Mouse (Mus musculus): ENCODE data around the gene Elp5.

Elp5 gene

DNA sequence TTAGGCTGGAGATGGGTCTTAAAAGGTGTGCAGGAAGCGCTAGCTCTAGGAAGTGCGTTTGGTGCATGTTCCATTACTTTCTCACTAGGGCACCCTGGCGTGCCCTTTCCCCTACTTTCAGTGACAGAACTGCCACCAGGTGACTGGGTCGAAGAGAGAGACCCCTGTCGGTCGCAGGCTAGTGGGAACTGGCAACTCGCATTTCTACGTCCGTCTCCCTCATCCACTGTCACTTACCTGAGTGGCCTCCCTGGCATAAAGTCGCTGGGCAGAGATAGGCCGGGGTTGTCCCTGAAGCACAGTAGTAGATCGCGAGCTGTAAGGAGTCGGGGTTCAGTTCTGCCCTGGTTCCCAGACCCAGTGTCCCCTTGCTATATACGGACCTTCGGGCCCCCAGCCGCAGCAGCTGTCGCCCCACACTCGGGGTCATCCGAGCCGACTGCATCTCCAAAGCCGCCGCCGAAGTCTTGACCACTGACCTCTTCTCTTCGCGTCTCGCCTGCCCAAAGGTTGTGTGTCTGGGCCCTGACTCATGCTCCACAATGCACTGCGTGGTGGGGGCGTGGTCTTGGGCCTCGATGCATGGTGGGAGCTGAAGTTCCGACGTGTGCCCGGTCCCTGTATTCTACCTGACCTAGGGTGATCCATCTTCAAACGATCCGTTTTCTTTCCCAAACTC is 32.7 kb upstream of the Elp5 start, which contains the start of gene Acadvl:
Acadvl (minus strand) TSS at position 532 of the 679 bp plus-strand sequence.
- DNase-seq (ENCODE audit: low read depth, low spot score) = peak; percentile 80

DNA sequence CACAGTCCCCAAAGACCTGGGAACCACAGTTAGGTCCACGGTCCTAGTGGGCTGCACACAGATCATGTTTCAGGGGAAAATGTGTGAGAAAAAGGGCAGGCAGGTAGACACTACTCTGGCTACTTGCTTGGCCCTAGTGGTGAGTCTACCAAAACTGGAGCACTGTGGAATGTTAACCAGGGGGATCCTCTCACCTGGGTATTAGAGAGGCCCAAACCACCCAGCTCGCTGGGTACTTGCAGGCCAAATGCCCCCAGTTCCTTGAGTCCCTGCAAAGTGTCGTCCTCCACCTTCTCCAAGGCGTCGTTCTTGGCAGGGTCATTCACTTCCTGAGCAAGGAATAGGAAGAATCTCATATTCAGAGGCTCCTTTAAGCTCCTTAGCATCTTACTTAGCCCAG is 31.7 kb upstream of the Elp5 start:
- no peak for DNase-seq (ENCODE audit: low read depth, low spot score)

DNA sequence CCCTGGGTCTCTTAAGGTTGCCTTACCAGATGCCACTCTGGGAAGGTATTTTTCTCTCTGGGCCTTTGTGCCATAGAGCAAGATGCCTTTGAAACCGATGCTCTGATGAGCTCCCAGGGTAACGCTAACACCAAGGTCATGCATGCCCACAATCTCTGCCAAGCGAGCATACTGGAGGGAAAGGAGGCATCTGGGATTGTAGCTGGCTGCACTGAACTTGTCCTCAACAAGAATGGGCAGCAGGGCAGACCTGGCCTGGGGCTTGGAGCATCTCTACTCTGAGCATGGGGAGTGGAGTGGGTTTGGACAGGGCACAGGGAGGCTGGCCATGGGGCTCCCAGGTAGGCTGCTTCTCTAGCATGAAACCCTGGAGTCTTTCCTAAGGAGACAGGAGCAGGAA is 31.1 kb upstream of the Elp5 start:
- no peak for DNase-seq (ENCODE audit: low read depth, low spot score)

DNA sequence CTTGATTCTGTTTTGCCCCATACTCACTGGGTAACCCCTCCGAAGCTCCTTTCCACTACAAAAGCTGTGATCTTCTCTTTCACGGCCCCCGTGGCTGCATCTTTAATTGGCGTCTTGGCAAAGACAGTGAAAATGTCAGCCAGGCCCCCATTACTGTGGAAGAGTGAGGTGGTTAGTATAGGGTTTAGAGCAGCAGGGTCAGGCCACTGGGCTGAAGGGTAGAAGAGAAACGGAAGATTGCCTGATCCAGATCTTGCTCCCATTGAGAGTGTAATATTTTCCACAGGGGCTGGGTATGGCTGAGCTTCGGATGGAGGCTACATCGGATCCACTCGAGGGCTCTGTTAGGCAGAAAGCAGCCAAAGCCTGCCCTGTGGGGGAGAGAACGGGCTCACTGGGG is 30.6 kb upstream of the Elp5 start:
- no peak for DNase-seq (ENCODE audit: low read depth, low spot score)

DNA sequence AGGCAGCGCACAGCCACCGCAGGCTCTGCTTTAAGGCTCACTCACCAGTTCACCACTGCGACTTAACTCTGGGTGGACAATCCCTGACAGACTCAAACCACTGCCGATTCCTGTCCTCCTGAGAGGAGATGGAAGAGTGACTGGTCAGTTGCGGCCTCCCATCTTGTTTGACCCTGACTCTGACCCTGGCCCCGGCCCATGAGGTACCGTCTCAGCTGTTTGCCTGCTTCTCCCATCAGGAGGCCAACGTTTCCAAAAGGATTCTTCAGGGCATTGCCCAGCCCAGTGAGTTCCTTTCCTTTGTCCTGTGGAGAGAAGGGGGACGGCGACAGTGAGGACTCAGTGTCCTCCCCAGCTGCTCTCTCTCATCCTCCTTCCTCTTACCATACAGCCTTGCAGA is 28.6 kb upstream of the Elp5 start:
- no peak for DNase-seq (ENCODE audit: low read depth, low spot score)

DNA sequence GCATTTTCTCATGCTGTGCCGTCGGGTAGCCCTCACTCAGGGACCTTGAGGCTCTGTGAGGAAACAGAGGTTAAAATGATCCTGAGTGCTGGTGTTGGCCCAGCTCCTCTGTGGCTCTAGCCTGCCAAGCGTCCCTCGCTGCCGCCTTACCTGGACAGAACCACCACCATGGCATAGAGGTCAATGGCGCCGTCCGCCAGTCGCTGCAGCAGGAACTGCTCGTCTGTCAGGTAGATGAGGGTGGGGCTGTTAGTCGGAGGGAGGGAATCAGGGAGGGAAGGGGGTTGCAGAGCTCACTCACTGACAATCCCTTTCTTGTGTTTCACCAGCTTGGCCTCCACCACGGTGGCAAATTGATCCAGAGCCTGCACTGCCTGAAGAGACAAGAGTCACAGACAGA is 28.2 kb upstream of the Elp5 start:
- DNase-seq (ENCODE audit: low read depth, low spot score) = no peak

DNA sequence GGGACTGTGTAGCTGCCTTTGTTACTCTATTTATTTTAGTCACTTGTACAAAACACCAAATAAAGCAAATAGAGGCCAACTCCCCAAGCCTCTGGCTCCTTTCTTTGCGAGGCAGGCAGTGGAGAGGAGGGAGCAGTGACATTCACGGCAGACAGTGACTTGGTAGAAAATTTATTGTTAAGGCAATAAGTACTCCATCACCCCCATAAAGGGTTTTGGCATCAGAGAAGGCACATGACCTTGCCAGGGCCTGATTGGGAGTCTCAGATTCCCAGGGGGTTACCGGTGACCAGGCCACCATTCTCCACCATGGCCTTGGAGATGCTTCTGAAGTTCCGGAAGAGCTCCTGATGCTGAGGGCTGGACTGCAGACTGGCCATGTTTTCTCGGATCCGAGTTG is 27.7 kb upstream of the Elp5 start:
- no peak for DNase-seq (ENCODE audit: low read depth, low spot score)

DNA sequence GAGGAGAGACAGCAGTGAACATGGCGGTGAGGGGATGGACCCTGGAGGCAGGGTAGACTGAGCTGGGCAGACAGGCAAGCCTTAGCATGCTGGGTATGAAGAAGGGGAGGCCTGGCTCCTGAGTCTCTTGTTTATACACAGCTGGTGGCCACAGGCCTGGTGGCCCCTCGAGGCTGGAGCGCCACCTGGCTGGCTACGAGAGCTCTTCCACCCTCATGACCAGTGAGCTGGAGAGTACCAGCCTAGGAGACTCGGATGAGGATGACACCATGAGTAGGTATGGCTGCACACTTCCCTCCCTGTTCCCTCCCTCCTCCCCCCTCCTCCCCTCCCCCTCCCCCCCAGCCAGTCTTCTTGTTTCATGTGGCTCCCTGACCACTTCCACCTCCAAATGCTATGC is 23.2 kb upstream of the Elp5 start:
- no peak for DNase-seq (ENCODE audit: low read depth, low spot score)

DNA sequence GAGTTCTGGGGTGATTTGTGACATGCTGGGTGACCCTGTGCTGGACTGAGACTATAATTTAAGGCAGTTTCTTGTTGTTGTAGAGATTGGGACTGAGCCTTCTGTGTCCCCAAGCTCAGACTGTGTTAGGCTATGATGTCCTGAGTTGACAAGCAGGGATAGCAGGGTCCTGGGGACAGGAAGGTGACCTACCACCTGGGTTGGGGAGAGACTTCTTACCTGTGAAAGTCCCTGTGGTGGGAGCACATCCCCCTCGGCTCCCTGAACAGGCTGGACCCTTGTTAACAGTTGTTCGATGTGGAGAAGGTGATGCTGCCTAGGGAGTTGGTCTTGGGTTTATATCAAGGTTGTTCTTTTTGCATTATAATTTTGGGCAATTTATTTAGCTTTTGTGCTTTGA is 20.2 kb upstream of the Elp5 start:
- DNase-seq (ENCODE audit: low read depth, low spot score) = no peak

DNA sequence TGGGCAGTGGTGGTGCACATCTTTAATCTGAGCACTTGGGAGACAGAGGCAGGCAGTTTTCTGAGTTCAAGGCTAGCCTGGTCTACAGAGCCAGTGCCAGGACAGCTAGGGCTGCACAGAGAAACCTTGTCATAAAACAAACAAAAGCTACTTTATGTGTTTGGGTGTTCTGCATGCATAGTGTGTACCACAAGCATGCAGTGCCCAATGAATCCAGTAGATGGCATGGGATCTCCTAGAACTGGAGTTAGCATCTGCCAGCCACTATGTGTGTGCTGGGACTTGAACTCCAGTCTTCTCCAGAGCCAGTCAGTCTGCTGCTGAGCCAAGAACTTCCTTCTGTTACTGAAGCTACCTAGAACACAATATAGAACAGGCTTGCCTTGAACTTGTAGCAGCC is 19.5 kb upstream of the Elp5 start:
- DNase-seq (ENCODE audit: low read depth, low spot score) = no peak

DNA sequence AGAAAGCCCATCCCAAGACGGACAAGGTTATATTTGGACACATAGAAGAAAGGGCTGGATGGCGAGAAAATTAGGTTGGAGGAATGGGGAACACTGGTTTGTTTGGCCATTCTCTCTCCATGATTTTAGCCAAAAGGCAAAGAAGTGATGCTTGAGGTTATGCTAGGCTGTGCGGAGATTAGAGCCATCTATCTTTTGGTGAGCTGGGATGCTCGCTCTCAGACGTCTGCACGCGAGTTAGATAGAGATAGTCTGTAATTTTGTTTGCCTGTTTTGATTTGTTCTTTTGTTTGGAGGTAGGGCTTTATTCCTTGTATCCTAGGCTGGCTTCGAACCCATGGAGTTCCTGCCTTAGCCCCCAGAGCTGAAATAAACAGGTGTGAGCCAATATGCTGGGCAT is 18.8 kb upstream of the Elp5 start:
- DNase-seq (ENCODE audit: low read depth, low spot score) = no peak

DNA sequence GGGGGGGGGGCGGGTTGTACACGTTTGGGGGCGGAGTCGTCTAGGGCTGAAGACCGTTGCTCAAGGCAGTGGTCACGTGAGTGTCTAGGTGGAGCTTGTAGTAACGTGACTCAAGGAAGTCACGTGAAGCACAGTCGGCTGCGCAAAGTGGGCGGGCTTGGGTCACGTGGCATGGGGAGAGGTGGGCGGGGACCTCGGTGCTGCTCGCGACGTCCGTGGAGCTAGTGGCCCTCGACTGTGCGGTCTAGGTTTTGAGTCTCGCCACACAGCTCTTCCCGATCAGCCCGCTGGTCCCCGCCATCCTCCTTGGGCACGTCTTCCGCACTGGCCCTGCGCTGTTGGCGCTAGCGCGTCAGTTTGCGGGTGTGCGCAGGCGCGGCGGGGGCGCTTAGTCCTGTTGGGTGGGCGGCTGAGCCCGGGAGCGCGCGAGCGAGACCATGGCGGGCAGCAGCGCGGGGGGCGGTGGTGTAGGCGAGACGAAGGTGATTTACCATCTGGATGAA is 18.1 kb upstream of the Elp5 start, which contains the start of gene Dvl2:
Dvl2 (plus strand) TSS at position 200 of the 503 bp plus-strand sequence.
- peak; percentile 81 for DNase-seq (ENCODE audit: low read depth, low spot score)

DNA sequence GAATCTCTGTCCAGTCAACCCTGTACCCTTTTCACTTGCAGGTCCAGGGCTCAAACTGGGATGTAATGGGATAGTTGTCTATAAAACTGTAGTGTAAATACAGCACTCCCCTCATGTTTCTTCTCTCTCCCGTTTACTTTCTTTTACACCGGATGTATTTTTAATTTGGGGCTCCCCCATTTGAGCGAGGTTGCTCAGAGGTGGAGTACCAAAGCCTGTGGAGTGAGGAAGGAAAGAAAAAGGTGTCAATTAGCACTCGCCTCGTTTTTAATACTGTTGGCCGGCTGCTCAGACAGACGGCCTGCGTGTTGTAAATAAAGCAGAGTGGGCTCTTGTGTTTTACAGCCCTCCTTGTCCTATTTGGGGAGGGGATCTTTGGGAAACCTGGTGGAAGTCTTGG is 17.3 kb upstream of the Elp5 start:
- no peak for DNase-seq (ENCODE audit: low read depth, low spot score)

DNA sequence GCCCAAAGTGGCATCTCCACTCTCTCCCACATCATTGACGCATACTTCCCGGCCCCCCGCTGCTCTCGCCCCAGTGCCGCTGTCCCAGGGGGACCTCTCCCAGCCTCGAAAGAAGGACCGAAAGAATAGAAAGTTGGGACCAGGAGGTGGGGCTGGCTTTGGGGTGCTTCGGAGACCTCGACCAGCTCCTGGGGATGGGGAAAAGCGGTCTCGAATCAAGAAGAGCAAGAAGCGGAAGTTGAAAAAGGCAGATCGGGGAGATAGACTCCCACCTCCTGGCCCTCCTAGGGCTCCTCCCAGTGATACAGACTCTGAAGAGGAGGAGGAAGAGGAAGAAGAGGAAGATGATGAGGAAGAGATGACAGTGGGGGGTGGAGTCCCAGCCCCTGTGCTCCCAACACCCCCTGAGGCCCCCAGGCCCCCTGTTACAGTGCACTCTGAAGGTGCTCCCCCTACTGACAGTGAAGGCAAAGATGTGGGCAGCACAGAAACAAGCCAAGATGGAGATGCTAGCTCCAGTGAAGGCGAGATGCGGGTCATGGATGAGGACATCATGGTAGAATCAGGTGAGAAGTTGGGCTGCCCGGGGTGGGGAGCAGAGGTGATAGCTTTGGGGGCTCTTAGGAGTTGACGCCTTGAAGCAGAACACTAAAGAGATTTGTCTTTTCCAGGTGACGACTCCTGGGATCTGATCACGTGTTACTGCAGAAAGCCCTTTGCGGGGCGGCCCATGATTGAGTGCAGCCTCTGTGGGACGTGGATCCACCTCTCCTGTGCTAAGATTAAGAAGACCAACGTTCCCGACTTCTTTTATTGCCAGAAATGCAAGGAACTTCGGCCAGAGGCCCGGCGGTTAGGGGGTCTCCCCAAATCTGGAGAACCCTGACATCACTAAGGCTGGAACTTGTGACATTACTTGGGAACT is 16.5 kb upstream of the Elp5 start:
- DNase-seq (ENCODE audit: low read depth, low spot score) = no peak

DNA sequence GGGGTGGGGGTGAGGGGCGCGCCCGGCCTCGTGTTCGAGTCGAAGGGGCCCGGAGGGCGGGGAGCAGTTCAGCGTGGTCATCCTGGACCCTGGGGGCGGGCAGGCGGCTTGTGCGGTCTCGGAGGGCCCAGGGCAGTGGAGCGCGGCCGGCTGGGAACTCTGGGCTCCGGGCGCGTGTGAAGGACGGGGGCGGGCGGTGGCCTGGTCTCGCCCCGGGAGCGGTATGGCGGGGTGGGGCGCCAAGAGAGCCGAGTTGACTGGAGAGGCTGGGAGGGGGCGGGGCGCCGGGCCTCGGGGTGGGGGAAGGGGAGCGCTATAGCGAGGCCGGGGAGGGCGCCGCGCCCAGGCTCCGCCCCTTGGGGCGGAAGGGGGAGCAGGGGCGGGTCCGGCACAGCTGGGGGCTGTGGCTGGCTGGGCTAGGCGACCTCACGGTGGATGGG is 14.8 kb upstream of the Elp5 start:
- peak; percentile 63 for DNase-seq (ENCODE audit: low read depth, low spot score)

DNA sequence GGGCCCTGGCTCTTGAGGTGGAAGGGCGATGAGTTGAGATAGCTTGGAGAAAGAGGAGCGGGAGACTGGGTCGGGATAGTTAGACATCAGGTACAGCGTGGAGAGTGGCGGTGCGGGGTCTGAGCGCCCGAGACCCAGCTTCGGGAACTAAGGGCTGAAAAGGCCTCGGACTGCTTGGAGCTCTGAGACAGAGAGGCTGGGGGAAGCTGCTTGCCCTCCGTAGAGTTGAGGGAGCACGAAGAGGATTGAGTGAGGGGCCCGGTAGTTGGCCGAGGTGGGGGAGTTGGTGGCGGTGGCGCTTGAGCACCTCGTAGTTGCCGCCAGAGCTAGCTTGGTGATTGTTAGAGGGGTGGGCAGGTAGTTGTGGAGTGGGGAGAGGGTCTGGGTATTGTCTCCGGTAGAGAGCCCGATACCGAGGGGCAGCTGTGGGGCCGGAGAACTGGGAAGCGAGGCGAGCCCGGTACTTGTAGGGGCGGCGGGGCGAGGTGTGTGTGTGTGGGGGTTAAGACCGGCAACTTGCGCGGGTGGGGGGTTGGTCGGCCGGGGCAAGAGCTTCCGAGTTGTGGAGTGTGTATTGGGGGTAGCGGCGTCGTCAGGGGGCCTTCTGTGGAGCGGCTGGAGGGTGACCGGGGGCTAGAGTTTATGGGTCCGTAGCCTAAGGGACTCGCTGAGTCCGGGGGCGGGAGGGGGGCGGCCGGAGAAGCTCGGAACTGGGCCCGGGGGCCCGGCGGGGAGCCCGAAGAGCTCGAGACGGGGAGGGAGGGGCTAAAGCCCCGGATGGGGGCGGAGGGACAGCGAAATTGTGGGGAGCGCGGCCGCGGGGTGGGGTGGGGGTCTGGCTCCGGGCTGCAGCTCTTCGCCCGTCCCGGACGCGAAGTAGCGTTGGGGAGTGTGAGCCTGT is 14.1 kb upstream of the Elp5 start:
- DNase-seq (ENCODE audit: low read depth, low spot score) = no peak

DNA sequence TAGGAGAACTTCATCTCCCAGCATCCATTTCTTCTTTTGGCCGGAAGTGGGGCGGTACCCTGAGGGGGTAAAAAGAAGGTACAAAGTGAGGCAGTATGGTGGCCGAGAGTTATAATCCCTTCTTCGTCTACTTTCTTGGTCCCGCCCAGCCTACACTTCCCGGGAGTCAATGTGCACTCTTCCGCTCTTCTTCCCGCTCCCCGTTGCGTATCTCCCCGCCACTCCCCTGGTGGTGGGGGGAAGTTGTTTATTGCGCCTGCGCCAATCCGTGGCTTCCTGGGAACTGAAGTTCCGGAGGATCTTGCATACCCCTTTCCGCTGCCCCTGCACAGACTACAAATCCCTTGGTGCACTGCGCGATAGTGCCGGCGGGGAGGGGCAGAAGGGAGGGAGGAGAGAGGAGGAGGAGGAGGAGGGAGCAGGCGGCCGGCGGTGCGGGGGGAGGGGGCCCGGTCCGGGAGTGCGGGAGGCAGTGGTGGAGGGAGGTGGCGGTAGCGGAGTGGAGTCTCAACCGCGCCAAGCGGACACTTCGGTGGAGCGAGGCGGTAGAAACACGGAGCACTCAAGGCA is 13.2 kb upstream of the Elp5 start, which contains the start of gene Phf23:
Phf23 (plus strand) TSS at position 387 of the 570 bp plus-strand sequence.
- DNase-seq (ENCODE audit: low read depth, low spot score) = peak; percentile 94

DNA sequence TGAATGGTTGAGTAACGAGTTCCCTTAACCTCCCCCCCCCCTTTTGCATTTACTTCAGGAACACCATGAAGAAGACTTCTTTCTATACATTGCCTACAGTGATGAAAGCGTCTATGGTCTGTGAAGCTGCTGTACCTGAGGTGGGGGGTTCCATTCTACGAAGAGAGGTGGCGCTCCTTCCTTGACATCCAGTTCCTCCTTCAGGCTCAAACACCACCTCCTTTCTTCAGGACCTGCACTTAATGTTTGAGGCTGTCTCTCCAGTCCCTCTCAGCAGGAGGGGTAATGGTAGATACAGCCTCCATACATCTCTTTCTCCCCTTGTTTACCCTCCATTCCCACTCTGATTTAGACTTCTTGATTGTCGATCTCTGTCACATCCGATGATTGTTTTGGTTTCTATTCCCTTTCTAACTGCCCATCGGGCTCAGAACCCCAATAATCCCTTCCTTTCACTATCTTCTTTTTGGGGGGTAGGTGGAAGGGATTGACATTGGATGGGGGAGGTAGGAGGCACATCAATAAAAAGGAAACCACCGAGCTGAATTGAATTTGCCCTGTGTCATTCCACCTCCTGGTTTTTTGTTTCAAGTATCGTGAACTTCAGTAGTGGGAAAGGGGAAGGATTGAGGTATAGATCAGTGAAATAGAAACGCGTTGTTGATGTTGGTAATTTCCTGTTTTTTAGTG is 12.2 kb upstream of the Elp5 start:
- no peak for DNase-seq (ENCODE audit: low read depth, low spot score)

DNA sequence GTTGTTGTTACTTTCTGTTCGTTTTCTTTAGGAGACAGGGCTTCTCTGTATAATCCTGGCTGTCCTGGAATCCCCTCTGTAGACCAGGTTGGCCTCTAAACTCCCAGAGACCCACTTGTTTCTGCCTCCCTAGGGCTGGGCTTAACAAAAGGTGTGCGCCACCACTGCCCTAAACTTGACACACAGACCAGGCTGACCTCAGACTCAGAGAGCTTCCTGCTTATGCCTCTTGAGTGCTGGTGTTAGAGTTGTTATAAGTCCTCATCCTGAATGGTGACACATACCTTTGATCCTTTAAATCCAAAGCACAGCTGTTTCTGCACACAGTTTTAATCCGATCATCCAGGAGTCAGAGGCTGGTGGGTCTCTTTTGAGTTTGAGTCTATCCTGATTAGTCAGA is 10.6 kb upstream of the Elp5 start:
- DNase-seq (ENCODE audit: low read depth, low spot score) = no peak

DNA sequence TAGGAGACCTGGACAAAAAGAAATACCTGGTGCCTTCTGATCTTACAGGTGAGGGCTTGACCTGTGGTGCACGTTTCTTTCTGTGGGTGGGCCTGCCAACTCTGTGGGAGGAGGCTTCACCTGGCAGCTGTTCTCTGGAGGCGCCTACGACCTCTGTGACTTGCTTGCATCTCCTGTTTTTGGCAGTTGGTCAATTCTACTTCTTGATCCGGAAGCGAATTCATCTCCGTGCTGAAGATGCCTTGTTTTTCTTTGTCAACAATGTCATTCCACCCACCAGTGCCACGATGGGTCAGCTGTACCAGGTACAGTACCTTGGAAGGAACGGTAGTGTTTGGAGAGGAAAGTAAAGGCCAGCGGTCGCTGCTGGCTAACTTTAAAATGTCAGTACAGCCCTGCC is 10.1 kb upstream of the Elp5 start:
- no peak for DNase-seq (ENCODE audit: low read depth, low spot score)

DNA sequence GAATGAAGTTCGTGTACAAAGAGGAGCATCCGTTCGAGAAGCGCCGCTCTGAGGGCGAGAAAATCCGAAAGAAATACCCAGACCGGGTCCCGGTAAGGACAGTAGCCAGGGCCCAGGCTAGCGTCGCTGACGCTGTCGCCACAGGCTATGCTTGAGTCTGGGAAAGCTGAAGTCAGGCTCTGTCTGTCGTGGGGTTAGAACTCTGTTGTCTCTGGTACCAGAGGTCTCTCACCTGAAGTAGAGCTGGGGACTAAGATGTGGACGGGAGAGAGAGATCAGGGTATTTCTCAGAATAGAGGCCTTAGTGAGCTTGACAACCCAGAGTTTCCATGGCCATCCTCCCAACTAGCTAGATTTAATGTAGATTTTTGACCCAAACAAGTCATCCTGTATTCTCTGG is 9.4 kb upstream of the Elp5 start:
- no peak for DNase-seq (ENCODE audit: low read depth, low spot score)

Measured in c-Kit-negative CD71-positive TER-119-positive erythroid progenitor cells, embryonic 14.5 days (primary cell).